Mouse (Mus musculus): ENCODE measurements around the gene Myo1g. TPM values are rescaled to one million over a fixed set of nuclear protein-coding genes. Genes with fewer than 3 reads are reported as not detected.
A peak's percentile ranks its signal among the peaks of the same experiment; 100 is the strongest.

Gene Myo1g
- 0.97 and 1.0 TPM in 2 replicates for polyA plus RNA-seq (2016; fragmentation: Nextera tagmentation; extraction: Ambion mirVana)

DNA sequence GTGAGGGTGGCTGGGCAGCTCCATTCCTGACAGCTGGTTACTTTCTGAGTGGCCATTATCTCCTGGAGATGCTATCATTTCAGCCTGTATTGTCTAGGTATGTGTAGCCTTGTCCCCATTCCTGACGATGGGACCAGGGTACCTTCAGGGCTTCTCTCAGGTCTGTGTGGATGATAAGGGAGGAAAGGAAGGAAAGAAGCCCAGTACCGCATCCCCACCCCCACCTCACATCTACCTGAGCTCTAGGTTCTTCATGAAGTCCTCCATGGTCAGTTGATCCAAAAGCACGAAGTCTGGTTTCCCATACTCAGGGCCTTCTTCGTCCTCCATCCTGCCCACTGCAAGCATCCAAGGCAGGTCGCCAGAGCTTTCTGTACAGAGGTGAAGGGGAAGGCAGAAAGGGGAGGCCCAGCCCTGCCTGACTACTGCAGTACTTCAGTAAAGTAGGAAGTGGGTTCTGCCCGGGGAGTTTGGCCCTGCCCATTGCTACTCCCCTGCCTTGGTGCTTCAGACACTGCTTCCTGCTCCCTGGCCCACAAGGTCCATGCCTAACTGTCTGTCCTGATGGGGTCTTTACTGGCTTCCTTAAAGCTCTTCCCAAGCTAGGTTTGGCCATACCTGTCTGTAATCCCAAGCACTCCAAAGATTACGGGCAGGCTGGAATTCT is at the start of gene Myo1g:
TSS of gene Myo1g (minus strand) at position 459 of the 667 bp plus-strand sequence.
- 76% methylated on average over 7 of the region's 7 CpGs for WGBS
- Histone ChIP-seq H3K27ac (no peak within 1 kb of the TSS), H3K9ac (no peak within 1 kb of the TSS), H3K36me3 (peaks cover 16% of the 10 kb centered on the region), H3K4me2 (replicated peaks) (no peak within 1 kb of the TSS), H3K27me3 (replicated peaks) (no peaks in the 10 kb centered on the region), H3K9me3 (no peaks in the 10 kb centered on the region), H3K4me3 (no peak within 1 kb of the TSS), H3K4me1 (peaks cover 1% of the 10 kb centered on the region; the same call in 1 of the 2 replicates)
- no peak for ATAC-seq (ENCODE audit: low FRiP score, low read depth)

DNA sequence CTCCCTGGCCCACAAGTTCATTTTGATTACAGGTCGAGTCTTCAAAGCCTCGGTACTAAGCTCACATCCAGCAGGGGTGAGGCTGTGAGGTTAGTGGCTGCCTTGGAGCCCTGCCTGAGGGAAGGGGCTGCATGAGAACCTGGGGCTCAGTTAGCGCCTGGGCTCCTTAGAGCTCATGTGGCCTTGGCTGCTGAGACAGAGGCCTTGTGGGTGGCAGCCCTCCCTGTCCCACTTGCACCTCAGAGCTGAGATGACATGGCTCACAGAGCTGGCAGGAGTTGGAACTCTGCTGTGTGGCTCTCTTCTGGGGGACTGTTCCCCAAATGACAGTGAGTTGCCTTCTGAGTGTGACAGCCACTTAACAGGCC is 48.6 kb upstream of the Myo1g start:
- peaks cover 26% of the 10 kb centered on the region for H3K36me3 ChIP-seq
- WGBS = 61% methylated on average over 3 of the region's 3 CpGs
- no peaks in the 10 kb centered on the region for H3K27me3 ChIP-seq (replicated peaks)
- H3K9ac ChIP-seq = no peak overlapping the region
- H3K4me1 ChIP-seq = peaks cover 16% of the 10 kb centered on the region
- ATAC-seq (ENCODE audit: low FRiP score, low read depth) = no peak
- no peaks in the 10 kb centered on the region for H3K9me3 ChIP-seq
- no peak overlapping the region for H3K4me3 ChIP-seq
- H3K27ac ChIP-seq = no peak overlapping the region
- H3K4me2 ChIP-seq (replicated peaks) = no peak overlapping the region

DNA sequence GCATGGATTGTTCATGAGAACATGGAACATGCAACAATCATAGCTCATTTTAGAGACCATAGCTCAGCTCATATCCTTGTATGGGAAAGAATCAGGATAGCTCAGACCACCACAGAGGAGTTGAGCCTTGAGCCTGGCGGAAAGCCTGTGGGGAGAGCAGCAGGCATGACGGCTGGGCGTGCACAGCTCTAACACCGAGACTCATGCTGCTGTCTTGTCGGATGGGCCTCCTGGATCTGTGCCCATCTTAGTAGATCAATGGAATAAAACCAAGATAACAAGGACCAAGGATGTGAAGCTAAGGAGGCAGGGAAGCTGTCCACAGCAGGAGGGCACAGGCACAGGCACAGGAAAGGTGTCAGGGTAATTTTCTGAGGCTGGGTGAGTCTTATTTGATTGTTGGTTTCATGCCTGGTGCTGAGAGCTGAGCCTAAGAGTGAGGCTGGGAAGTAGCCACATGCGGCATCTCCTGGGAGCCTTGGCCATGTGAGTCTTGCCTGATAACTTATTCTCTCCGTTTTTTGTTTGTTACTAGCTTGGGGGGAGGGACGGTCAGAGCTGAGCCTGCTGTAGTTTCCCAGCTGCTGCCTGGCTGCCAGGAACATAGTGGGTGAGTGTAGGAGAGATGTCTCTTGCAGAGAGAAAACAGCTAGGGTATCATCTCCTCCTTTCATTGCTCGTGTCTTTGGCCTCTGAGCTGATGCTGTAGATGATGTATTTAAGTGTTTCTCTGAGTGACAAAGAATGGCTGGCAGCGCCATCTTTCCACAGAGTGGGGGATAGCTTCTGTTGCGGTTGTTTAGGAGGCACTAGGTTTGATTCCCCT is 48.0 kb upstream of the Myo1g start:
- Histone ChIP-seq H3K4me2 (replicated peaks) (no peak overlapping the region), H3K36me3 (peaks cover 31% of the 10 kb centered on the region), H3K9me3 (no peaks in the 10 kb centered on the region), H3K27me3 (replicated peaks) (no peaks in the 10 kb centered on the region), H3K4me3 (no peak overlapping the region), H3K27ac (no peak overlapping the region), H3K4me1 (peaks cover 16% of the 10 kb centered on the region), H3K9ac (no peak overlapping the region)
- peak; percentile 61; the same call in 1 of the 2 replicates for ATAC-seq (ENCODE audit: low FRiP score, low read depth)
- WGBS = 68% methylated on average over 11 of the region's 11 CpGs

DNA sequence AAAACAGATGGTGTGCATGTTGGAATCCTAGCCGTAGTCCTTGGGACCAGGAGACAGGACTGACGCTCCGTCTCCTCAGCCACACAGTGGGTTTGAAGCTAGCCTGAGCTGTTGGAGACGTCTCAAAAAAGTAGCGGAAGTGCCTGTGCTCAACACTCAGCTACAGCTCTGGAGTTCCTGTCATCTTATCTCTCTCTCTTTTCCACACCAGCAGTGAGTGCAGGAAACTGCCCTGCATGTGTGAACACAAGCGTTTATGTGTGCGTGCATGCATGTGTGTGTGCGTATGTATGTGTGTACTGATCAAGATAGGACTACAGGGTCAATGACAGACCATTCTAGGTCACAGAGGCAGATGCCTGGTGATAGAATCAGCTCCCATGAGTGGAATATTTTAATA is 47.2 kb upstream of the Myo1g start:
- H3K27me3 ChIP-seq (replicated peaks) = no peaks in the 10 kb centered on the region
- H3K9ac ChIP-seq = no peak overlapping the region
- peaks cover 28% of the 10 kb centered on the region for H3K36me3 ChIP-seq
- peaks cover 16% of the 10 kb centered on the region for H3K4me1 ChIP-seq
- no peak overlapping the region for H3K4me2 ChIP-seq (replicated peaks)
- no peak overlapping the region for H3K4me3 ChIP-seq
- H3K9me3 ChIP-seq = no peaks in the 10 kb centered on the region
- WGBS = 89% methylated on average over 8 of the region's 8 CpGs
- ATAC-seq (ENCODE audit: low FRiP score, low read depth) = no peak
- H3K27ac ChIP-seq = no peak overlapping the region

DNA sequence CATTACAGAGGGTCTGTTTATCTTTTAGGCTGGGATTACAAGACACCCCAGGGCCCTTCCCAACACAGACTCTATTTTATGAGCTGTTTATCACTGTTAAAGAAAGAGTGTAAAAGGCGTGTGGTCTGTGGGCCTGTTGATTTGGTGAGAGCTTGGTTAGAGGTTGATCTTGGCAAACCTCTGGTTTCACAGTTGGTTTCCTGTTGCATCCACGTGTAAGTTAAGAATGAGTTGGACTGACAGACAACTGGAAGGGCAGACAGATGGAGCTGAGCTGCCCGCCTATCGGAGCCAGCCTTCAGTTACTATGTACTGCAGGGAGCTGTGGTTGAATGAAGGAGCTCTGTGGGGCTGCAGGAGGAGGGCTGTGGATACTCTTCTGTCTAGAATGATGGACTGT is 45.7 kb upstream of the Myo1g start:
- Histone ChIP-seq H3K4me2 (replicated peaks) (no peak overlapping the region), H3K9me3 (no peaks in the 10 kb centered on the region), H3K4me3 (no peak overlapping the region), H3K4me1 (peaks cover 16% of the 10 kb centered on the region), H3K27ac (no peak overlapping the region), H3K9ac (no peak overlapping the region), H3K27me3 (replicated peaks) (no peaks in the 10 kb centered on the region), H3K36me3 (peaks cover 21% of the 10 kb centered on the region; the same call in 1 of the 2 replicates)
- ATAC-seq (ENCODE audit: low FRiP score, low read depth) = no peak
- 86% methylated on average over 4 of the region's 4 CpGs for WGBS

DNA sequence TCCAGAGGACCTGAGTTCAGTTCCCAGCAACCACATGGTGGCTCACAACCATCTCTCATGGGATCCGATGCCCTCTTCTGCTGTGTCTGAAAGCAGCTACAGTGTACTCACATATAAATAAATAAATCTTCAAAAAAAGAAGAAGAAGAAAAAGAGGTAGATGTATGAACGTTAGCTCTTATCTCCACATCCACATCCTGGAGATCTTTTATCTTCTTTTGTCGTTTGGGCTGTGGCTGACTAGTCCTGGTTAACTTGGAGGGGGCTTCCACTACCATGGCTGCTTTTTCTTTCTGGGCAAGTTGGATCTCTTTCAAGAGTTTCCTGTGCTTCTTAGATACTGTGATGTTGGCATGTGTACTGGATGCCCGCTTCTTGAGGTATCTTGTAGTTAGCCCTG is 42.4 kb upstream of the Myo1g start:
- Histone ChIP-seq H3K9ac (no peak overlapping the region), H3K36me3 (peaks cover 10% of the 10 kb centered on the region; the same call in 1 of the 2 replicates), H3K4me2 (replicated peaks) (no peak overlapping the region), H3K27ac (no peak overlapping the region), H3K4me1 (peaks cover 4% of the 10 kb centered on the region; the same call in 1 of the 2 replicates), H3K9me3 (no peaks in the 10 kb centered on the region), H3K27me3 (replicated peaks) (no peaks in the 10 kb centered on the region), H3K4me3 (no peak overlapping the region)
- 92% methylated on average over 4 of the region's 4 CpGs for WGBS
- ATAC-seq (ENCODE audit: low FRiP score, low read depth) = no peak

DNA sequence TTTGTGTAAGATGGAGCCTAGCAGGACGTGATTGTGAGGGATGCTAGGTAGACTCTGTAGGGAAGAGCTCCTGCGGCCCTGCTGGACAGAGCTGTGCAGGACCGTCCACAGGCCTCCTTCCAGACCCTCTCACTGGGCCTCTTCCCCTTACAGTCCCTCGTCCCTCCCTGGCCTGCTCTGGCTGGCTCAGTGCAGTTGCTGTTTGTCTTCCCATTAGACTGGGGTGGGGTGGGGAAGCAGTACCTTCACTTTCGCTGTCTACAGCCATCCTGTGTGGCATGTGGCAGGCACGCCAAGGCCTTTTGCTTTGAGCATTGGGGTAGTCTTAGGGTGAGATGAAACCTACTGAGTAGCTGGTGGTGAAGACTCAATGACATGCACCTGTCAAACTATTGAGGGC is 41.6 kb upstream of the Myo1g start:
- no peak overlapping the region for H3K9ac ChIP-seq
- no peak overlapping the region for H3K4me2 ChIP-seq (replicated peaks)
- H3K4me1 ChIP-seq = no peaks in the 10 kb centered on the region; the same call in 1 of the 2 replicates
- WGBS = 90% methylated on average over 6 of the region's 6 CpGs
- H3K27me3 ChIP-seq (replicated peaks) = no peaks in the 10 kb centered on the region
- no peaks in the 10 kb centered on the region for H3K9me3 ChIP-seq
- H3K27ac ChIP-seq = no peak overlapping the region
- H3K36me3 ChIP-seq = peaks cover 14% of the 10 kb centered on the region
- ATAC-seq (ENCODE audit: low FRiP score, low read depth) = no peak
- H3K4me3 ChIP-seq = no peak overlapping the region

DNA sequence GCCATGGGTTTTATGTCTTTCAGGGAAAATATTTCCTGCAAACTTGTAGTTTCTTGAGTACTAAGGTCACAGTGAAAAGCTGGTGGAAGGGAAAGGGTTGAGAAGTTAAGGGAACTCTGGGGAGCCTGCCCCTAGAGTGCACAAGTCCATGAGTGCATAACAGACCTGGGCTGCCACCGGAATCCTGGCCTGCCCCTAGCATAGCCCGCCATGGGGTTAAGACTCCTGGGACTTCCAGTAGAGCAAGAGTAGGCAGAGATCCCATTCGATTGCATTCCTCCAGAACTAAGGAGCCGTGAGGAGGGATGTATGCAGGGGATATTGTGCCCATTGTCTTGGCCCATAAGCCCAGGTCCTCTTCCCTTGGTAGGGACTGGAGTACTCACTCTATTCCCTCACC is 40.7 kb upstream of the Myo1g start:
- Histone ChIP-seq H3K27ac (no peak overlapping the region), H3K36me3 (peaks cover 20% of the 10 kb centered on the region), H3K4me1 (no peaks in the 10 kb centered on the region; the same call in 1 of the 2 replicates), H3K4me2 (replicated peaks) (no peak overlapping the region), H3K27me3 (replicated peaks) (no peaks in the 10 kb centered on the region), H3K4me3 (no peak overlapping the region), H3K9ac (no peak overlapping the region), H3K9me3 (no peaks in the 10 kb centered on the region)
- 88% methylated on average over 4 of the region's 4 CpGs for WGBS
- no peak for ATAC-seq (ENCODE audit: low FRiP score, low read depth)

DNA sequence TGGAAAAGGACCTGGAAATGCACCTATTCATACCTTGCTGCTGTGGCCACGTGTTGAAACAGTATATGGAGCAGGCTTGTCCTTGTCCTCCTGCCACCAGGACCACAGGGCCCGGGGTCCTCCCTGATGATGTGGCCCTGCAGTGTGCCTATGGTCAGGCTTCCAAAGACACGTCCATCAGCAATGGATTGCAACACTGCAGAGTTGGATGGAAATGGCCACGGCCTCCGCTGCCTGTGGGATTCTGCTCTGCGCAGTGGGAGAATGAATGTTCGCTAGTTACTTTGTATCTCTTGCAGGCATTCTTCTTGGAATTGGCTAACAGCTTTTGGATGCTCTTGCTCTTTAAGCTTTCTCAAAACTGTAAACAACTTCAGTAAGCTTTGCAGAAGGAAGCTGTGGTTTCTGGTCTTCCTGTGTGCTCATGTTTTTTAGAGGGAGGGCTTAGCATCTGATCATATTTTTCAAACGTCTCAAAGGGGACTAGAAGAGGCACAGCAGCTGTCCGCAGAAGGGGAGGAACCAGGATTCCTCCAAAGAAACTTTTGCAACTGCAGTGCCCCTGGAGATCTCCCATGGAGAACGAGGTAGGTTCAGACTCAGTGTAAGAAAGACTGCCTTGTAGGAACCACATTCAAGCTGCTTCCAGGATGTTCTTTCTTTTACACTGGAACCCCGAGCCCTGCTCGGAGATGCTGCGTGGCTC is 40.0 kb upstream of the Myo1g start:
- 91% methylated on average over 13 of the region's 13 CpGs for WGBS
- H3K4me2 ChIP-seq (replicated peaks) = no peak overlapping the region
- H3K9me3 ChIP-seq = no peaks in the 10 kb centered on the region
- H3K27ac ChIP-seq = no peak overlapping the region
- H3K36me3 ChIP-seq = peaks cover 20% of the 10 kb centered on the region
- no peak for ATAC-seq (ENCODE audit: low FRiP score, low read depth)
- H3K27me3 ChIP-seq (replicated peaks) = no peaks in the 10 kb centered on the region
- H3K9ac ChIP-seq = no peak overlapping the region
- no peaks in the 10 kb centered on the region for H3K4me1 ChIP-seq
- no peak overlapping the region for H3K4me3 ChIP-seq

DNA sequence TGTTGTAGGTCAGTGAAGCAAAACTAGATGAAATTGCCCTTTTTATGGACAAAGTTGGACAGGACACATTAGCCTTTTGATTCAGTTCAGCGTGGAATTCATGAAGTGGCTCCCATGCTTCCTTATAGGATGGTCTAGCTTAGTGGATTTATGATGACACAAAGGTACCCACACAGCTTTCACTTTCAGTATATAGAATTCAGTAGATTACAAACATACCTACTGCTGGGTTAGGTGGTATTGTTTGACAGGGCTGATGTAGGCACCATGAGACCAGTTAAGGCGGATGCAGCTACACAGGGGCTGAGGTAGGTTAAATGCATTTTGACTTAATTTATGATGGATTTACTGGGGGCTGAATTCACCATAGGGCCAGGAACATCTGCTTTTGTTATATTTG is 39.2 kb upstream of the Myo1g start:
- Histone ChIP-seq H3K9ac (no peak overlapping the region), H3K27me3 (replicated peaks) (no peaks in the 10 kb centered on the region), H3K4me2 (replicated peaks) (no peak overlapping the region), H3K27ac (no peak overlapping the region), H3K36me3 (peaks cover 20% of the 10 kb centered on the region), H3K4me3 (no peak overlapping the region), H3K9me3 (no peaks in the 10 kb centered on the region), H3K4me1 (no peaks in the 10 kb centered on the region)
- ATAC-seq (ENCODE audit: low FRiP score, low read depth) = no peak
- 89% methylated on average over 2 of the region's 2 CpGs for WGBS

DNA sequence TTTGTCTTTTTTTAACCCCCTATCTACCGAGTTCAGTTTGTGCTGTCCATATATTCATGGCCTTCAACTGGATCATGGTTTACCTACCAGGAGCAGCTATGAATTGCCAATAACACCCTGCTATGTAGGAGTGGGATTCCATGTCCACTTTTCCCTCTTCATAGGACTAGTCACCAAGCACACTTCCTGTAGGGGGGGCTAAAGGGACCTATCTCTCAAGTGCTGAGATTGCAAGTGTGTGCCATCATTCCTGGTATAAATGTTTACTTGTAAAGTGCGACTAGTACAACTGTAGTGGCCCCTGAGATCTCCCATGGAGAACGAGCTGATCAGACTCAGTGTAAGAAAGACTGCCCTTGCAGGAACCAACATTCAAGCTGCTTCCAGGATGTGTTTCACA is 37.5 kb upstream of the Myo1g start:
- no peak overlapping the region for H3K27ac ChIP-seq
- H3K4me1 ChIP-seq = no peaks in the 10 kb centered on the region
- no peak overlapping the region for H3K4me2 ChIP-seq (replicated peaks)
- H3K9ac ChIP-seq = no peak overlapping the region
- no peak for ATAC-seq (ENCODE audit: low FRiP score, low read depth)
- H3K27me3 ChIP-seq (replicated peaks) = no peaks in the 10 kb centered on the region
- H3K9me3 ChIP-seq = no peaks in the 10 kb centered on the region
- H3K4me3 ChIP-seq = no peak overlapping the region
- H3K36me3 ChIP-seq = peaks cover 10% of the 10 kb centered on the region
- 84% methylated on average over 3 of the region's 3 CpGs for WGBS

DNA sequence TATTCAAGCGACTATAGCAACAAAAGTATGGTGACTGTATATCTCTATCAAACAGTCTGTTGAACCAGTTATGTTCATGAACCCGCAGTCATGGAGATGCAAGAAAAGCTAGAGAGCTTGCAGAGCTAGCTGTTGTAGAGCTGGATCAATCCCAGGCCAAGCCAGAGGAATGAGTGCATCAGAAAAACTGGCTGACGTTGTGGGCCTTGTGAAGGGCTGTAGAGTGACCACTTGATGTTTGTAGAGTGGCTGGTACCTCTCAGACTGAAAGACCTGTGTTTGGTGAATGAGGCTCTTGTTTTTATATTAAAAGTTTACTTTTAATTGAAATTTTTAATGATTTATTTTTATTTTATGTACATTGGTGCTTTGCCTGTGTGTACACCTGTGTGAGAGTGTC is 29.4 kb upstream of the Myo1g start:
- Histone ChIP-seq H3K27ac (no peak overlapping the region), H3K9ac (no peak overlapping the region), H3K4me1 (peaks cover 10% of the 10 kb centered on the region), H3K4me2 (replicated peaks) (no peak overlapping the region), H3K9me3 (no peaks in the 10 kb centered on the region), H3K36me3 (peaks cover 10% of the 10 kb centered on the region; the same call in 1 of the 2 replicates), H3K27me3 (replicated peaks) (no peaks in the 10 kb centered on the region), H3K4me3 (no peak overlapping the region)
- WGBS = 95% methylated on average over 3 of the region's 3 CpGs
- no peak for ATAC-seq (ENCODE audit: low FRiP score, low read depth)

All from neural tube, embryonic 12.5 days (tissue).